In the genomic region with DNA sequence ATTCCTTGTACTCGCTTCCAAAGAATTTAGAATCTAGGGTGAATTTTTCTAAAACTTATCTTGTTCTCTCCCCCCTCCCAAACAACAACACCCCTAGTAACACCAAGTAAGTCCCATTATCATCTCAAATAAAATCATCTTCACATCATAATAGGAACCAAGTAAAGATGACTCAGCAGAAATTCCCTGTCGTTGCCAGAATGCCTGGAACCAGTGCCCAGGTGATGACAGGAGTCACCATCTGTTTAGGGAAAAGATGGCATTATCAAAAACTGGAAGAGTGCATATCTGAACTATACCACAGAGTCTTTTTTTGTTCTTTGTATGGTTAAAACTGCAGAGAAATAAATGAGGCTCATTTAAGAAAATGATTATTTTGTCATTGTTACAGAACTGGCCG, we compare ENCODE assay signal across 19 mouse cellular contexts.
DNase-seq lines count a peak whose midpoint lies in the region; ATAC-seq lines count a peak whose summit lies in the region.
"Had no signal": no experiment of that assay in that cellular context is flagged by ENCODE, and none has a peak within 500 bp of the region (broad histone marks: within the 10 kb centered on the region; RNA-seq: fewer than 3 reads in every experiment).

No protein-coding gene starts in this region.

- H3K27ac ChIP-seq in forebrain, embryonic 13.5 days = no peak overlapping the region
- H3K27ac ChIP-seq in forebrain, embryonic 16.5 days (ENCODE audit: low read length) = no peak overlapping the region
- H3K27ac ChIP-seq: hindbrain, embryonic 15.5 days; limb, embryonic 15.5 days; liver, embryonic 15.5 days; midbrain, embryonic 15.5 days had no signal

- H3K4me3 ChIP-seq in forebrain, embryonic 13.5 days = no peak overlapping the region
- H3K4me3 ChIP-seq in forebrain, embryonic 16.5 days (replicated peaks; ENCODE audit: low read length) = no peak overlapping the region
- H3K4me3 ChIP-seq: heart, embryonic 12.5 days; hindbrain, embryonic 15.5 days; limb, embryonic 15.5 days; liver, embryonic 15.5 days; midbrain, embryonic 15.5 days; myocyte had no signal

- peak; percentile 38; the same call in 1 of the 2 replicates for ATAC-seq in forebrain, embryonic 13.5 days
- ATAC-seq in forebrain, embryonic 16.5 days = no peak
- ATAC-seq: CD4-positive, CD25-positive, alpha-beta regulatory T cell, adult 4 months; intestine, embryonic 16.5 days; midbrain, embryonic 15.5 days had no signal

- no peak overlapping the region for H3K4me2 ChIP-seq in forebrain, embryonic 13.5 days
- H3K4me2 ChIP-seq in forebrain, embryonic 16.5 days (ENCODE audit: low read length) = no peak overlapping the region
- H3K4me2 ChIP-seq: heart, embryonic 12.5 days; hindbrain, embryonic 15.5 days; limb, embryonic 15.5 days; liver, embryonic 15.5 days; midbrain, embryonic 15.5 days had no signal

- no peak overlapping the region for H3K9ac ChIP-seq in forebrain, embryonic 13.5 days
- H3K9ac ChIP-seq in forebrain, embryonic 16.5 days (replicated peaks; ENCODE audit: low read depth, low read length) = no peak overlapping the region
- H3K9ac ChIP-seq: heart, embryonic 12.5 days; hindbrain, embryonic 15.5 days; limb, embryonic 15.5 days; liver, embryonic 15.5 days; midbrain, embryonic 15.5 days had no signal

- H3K36me3 ChIP-seq in forebrain, embryonic 13.5 days (ENCODE audit: poor library complexity, severe bottlenecking) = no peaks in the 10 kb centered on the region
- no peaks in the 10 kb centered on the region for H3K36me3 ChIP-seq in forebrain, embryonic 16.5 days (ENCODE audit: control insufficient read depth, insufficient read depth)
- H3K36me3 ChIP-seq: heart, embryonic 12.5 days; hindbrain, embryonic 15.5 days; limb, embryonic 15.5 days; liver, embryonic 15.5 days; midbrain, embryonic 15.5 days had no signal

- no peaks in the 10 kb centered on the region; the same call in 1 of the 2 replicates for H3K4me1 ChIP-seq in forebrain, embryonic 13.5 days
- peaks cover 2% of the 10 kb centered on the region; the same call in 1 of the 2 replicates for H3K4me1 ChIP-seq in forebrain, embryonic 16.5 days (replicated peaks; ENCODE audit: control insufficient read depth, insufficient read depth, low read length)
- H3K4me1 ChIP-seq: heart, embryonic 12.5 days; limb, embryonic 15.5 days; liver, embryonic 15.5 days; midbrain, embryonic 15.5 days had no signal

- WGBS in forebrain, embryonic 13.5 days = 86% methylated on average over 3 of the region's 3 CpGs
- 61% methylated on average over 3 of the region's 3 CpGs for WGBS in forebrain, embryonic 16.5 days

- intact Hi-C loops in left cerebral cortex, postnatal 4 days (cut with DNase I) = no loop called here
- intact Hi-C loops in left cerebral cortex, postnatal 14 days (cut with DNase I) = no loop called here

- no peaks in the 10 kb centered on the region for H3K9me3 ChIP-seq in forebrain, embryonic 13.5 days (replicated peaks)
- H3K9me3 ChIP-seq in forebrain, embryonic 16.5 days (ENCODE audit: control insufficient read depth, low read length) = no peaks in the 10 kb centered on the region
- H3K9me3 ChIP-seq: heart, embryonic 12.5 days; hindbrain, embryonic 15.5 days; limb, embryonic 15.5 days; liver, embryonic 15.5 days; midbrain, embryonic 15.5 days had no signal

- DNase-seq in left cerebral cortex, postnatal 4 days = peak; percentile 3
- no peak for DNase-seq in left cerebral cortex, postnatal 14 days (ENCODE audit: low spot score in 2 of 2)
- peak; percentile 89 for DNase-seq in cerebellum, adult 9-10 months
- DNase-seq in T-cell, adult 2 months (ENCODE audit: low spot score) = no peak
- no peak for DNase-seq in heart, adult 8-10 months (ENCODE audit: low spot score)
- DNase-seq: adrenal gland, postnatal 25 days; embryo, embryonic 11 days; kidney, postnatal 36 days; thymus, postnatal 25 days had no signal

- no peaks in the 10 kb centered on the region for H3K27me3 ChIP-seq in forebrain, embryonic 13.5 days
- no peaks in the 10 kb centered on the region for H3K27me3 ChIP-seq in forebrain, embryonic 16.5 days (replicated peaks; ENCODE audit: control insufficient read depth, insufficient read depth, low read length)
- H3K27me3 ChIP-seq: heart, embryonic 12.5 days; hindbrain, embryonic 15.5 days; limb, embryonic 15.5 days; liver, embryonic 15.5 days; midbrain, embryonic 15.5 days had no signal

Comparison
In these comparisons a context has a peak if more than half of its experiments do, and no peak if none do; other contexts are left out.
1. DNase-seq: peak in left cerebral cortex, postnatal 4 days (single experiment) and cerebellum, adult 9-10 months (single experiment); none in left cerebral cortex, postnatal 14 days (0 of 2), T-cell, adult 2 months (single experiment) and heart, adult 8-10 months (single experiment).